Mouse (Mus musculus) macrophage (primary cell): Measurements from ENCODE around the gene Defb25. TPM values are rescaled to one million over a fixed set of nuclear protein-coding genes. Genes with fewer than 3 reads are reported as not detected.

Experiments
- H3K27ac ChIP-seq: fragments of 350-480 bp; formaldehyde crosslinking; 2 replicates; pipeline ENCODE4 v1.9.0; 2021
- H3K36me3 ChIP-seq: fragments of 350-480 bp; formaldehyde crosslinking; 2 replicates; pipeline ENCODE4 v1.9.0; 2021; ENCODE audit errors: inconsistent target
- H3K4me3 ChIP-seq: fragments of 350-480 bp; formaldehyde crosslinking; 2 replicates; pipeline ENCODE4 v1.9.0; 2021; ENCODE audit errors: inconsistent target
- H3K79me2 ChIP-seq: fragments of 350-480 bp; formaldehyde crosslinking; 2 replicates; pipeline ENCODE4 v1.9.0; 2021; ENCODE audit errors: inconsistent target
- WGBS: methylation state at CpG from one replicate; pipeline ENCODE4 v1.1.7; 2026; ENCODE audit warnings: inconsistent platforms; ENCODE audit not compliant: missing documents; 5-methylcytosine and 5-hydroxymethylcytosine counted together
- polyA plus RNA-seq: library from polyadenylated mRNA; stranded (reverse); fragments of 250-400 nt; gene quantifications from 3 replicates; pipeline ENCODE4 v1.2.4, GENCODE M21; 2018; ENCODE audit warnings: inconsistent platforms

Gene Defb25
- polyA plus RNA-seq, 1 experiment from 2014 or later = not detected

GRCm38 (mm10) chr2:152637381-152637780 lies 14.5 kb upstream of the Defb25 start:
- 93% methylated on average over 4 of the region's 4 CpGs for WGBS
- no peaks in the 10 kb centered on the region for H3K36me3 ChIP-seq
- H3K79me2 ChIP-seq = no peaks in the 10 kb centered on the region
- H3K27ac ChIP-seq = no peak overlapping the region
- no peak overlapping the region for H3K4me3 ChIP-seq

- Histone ChIP-seq H3K79me2 (no peaks in the 10 kb centered on the region), H3K4me3 (no peak overlapping the region), H3K36me3 (no peaks in the 10 kb centered on the region), H3K27ac (no peak overlapping the region)
- 93% methylated on average over 4 of the region's 6 CpGs for WGBS
Measured at GRCm38 (mm10) chr2:152637006-152637322, 14.1 kb upstream of the Defb25 start.

- Histone ChIP-seq H3K4me3 (no peak overlapping the region), H3K79me2 (no peaks in the 10 kb centered on the region), H3K36me3 (no peaks in the 10 kb centered on the region), H3K27ac (no peak overlapping the region)
- 80% methylated on average over 23 of the region's 23 CpGs for WGBS
Measured at GRCm38 (mm10) chr2:152636246-152637005, 13.6 kb upstream of the Defb25 start.

GRCm38 (mm10) chr2:152634311-152634710 lies 11.5 kb upstream of the Defb25 start:
- no peaks in the 10 kb centered on the region for H3K79me2 ChIP-seq
- no peak overlapping the region for H3K27ac ChIP-seq
- H3K36me3 ChIP-seq = no peaks in the 10 kb centered on the region
- no peak overlapping the region for H3K4me3 ChIP-seq
- 94% methylated on average over 19 of the region's 29 CpGs for WGBS

GRCm38 (mm10) chr2:152633334-152633733 lies 10.5 kb upstream of the Defb25 start:
- Histone ChIP-seq H3K36me3 (no peaks in the 10 kb centered on the region), H3K79me2 (no peaks in the 10 kb centered on the region), H3K27ac (no peak overlapping the region), H3K4me3 (no peak overlapping the region)
- WGBS = 46% methylated on average over 17 of the region's 17 CpGs

GRCm38 (mm10) chr2:152629904-152630303 lies 7.1 kb upstream of the Defb25 start:
- H3K36me3 ChIP-seq = no peaks in the 10 kb centered on the region
- no peaks in the 10 kb centered on the region for H3K79me2 ChIP-seq
- no peak overlapping the region for H3K27ac ChIP-seq
- 94% methylated on average over 6 of the region's 6 CpGs for WGBS
- no peak overlapping the region for H3K4me3 ChIP-seq

GRCm38 (mm10) chr2:152629239-152629638 lies 6.4 kb upstream of the Defb25 start:
- no peaks in the 10 kb centered on the region for H3K36me3 ChIP-seq
- 56% methylated on average over 3 of the region's 3 CpGs for WGBS
- H3K79me2 ChIP-seq = no peaks in the 10 kb centered on the region
- no peak overlapping the region for H3K4me3 ChIP-seq
- no peak overlapping the region for H3K27ac ChIP-seq

- WGBS = 72% methylated on average over 17 of the region's 17 CpGs
- Histone ChIP-seq H3K27ac (no peak overlapping the region), H3K4me3 (no peak overlapping the region), H3K36me3 (no peaks in the 10 kb centered on the region), H3K79me2 (no peaks in the 10 kb centered on the region)
Measured at GRCm38 (mm10) chr2:152628066-152628465, 5.2 kb upstream of the Defb25 start.

GRCm38 (mm10) chr2:152626774-152627591 lies 4.1 kb upstream of the Defb25 start, which contains the start of gene Rem1:
Gene Rem1, plus strand, starts transcription at chr2:152626951.
- Histone ChIP-seq H3K79me2 (no peaks in the 10 kb centered on the region), H3K4me3 (no peak within 1 kb of the TSS), H3K36me3 (no peaks in the 10 kb centered on the region), H3K27ac (no peak within 1 kb of the TSS)
- WGBS = 6% methylated on average over 57 of the region's 59 CpGs

- no peak overlapping the region for H3K4me3 ChIP-seq
- no peak overlapping the region for H3K27ac ChIP-seq
- WGBS = 46% methylated on average over 1 of the region's 1 CpGs
- no peaks in the 10 kb centered on the region for H3K36me3 ChIP-seq
- no peaks in the 10 kb centered on the region for H3K79me2 ChIP-seq
Measured at GRCm38 (mm10) chr2:152625256-152625655, 2.4 kb upstream of the Defb25 start.

- H3K36me3 ChIP-seq = no peaks in the 10 kb centered on the region
- H3K27ac ChIP-seq = no peak overlapping the region
- no peak overlapping the region for H3K4me3 ChIP-seq
- no peaks in the 10 kb centered on the region for H3K79me2 ChIP-seq
- WGBS = 97% methylated on average over 2 of the region's 2 CpGs
Measured at GRCm38 (mm10) chr2:152624566-152624965, 1.7 kb upstream of the Defb25 start.

GRCm38 (mm10) chr2:152622151-152622550 lies 702 bp downstream of the Defb25 start:
- Histone ChIP-seq H3K4me3 (no peak overlapping the region), H3K27ac (no peak overlapping the region), H3K36me3 (no peaks in the 10 kb centered on the region), H3K79me2 (no peaks in the 10 kb centered on the region)
- 82% methylated on average over 11 of the region's 13 CpGs for WGBS

- Histone ChIP-seq H3K27ac (no peak overlapping the region), H3K4me3 (no peak overlapping the region), H3K36me3 (no peaks in the 10 kb centered on the region), H3K79me2 (no peaks in the 10 kb centered on the region)
- WGBS = 19% methylated on average over 9 of the region's 9 CpGs
Measured at GRCm38 (mm10) chr2:152620367-152621134, 2.3 kb downstream of the Defb25 start.

- Histone ChIP-seq H3K4me3 (no peak overlapping the region), H3K36me3 (no peaks in the 10 kb centered on the region), H3K27ac (no peak overlapping the region), H3K79me2 (no peaks in the 10 kb centered on the region)
- WGBS = 78% methylated on average over 5 of the region's 5 CpGs
Measured at GRCm38 (mm10) chr2:152617374-152617773, 5.5 kb downstream of the Defb25 start.

GRCm38 (mm10) chr2:152616470-152616869 lies 6.4 kb downstream of the Defb25 start:
- WGBS = 40% methylated on average over 6 of the region's 6 CpGs
- Histone ChIP-seq H3K27ac (no peak overlapping the region), H3K79me2 (no peaks in the 10 kb centered on the region), H3K4me3 (no peak overlapping the region), H3K36me3 (no peaks in the 10 kb centered on the region)
